Mouse (Mus musculus): Measurements from ENCODE around the gene Arhgap35.

DNA sequence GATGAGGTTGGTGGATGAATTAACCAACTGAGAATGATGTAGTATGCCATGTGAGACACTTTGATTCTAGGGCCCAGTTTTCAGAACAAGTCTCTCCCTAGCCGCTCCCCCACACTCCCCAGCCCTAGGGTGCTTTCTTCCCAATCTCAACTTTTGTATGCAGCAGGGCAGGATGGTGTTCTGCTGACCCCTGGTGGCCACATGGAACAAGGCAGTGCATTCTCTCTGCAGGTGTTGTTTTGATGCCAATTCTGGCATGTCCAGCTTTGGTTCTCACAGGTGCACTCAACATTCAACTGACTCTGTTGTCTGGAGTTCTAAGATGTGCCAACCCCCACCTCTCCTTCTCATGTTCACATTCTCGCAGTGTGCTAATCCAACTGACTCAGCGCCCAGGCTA, 123.0 kb downstream of the Arhgap35 start:
- peak; percentile 88; the same call in 1 of the 2 replicates for TF ChIP-seq CTCF (IDR thresholded peaks at IDR 0.05; ENCODE audit: extremely low read depth, insufficient read depth, insufficient read length, insufficient replicate concordance)
- no peak for TF ChIP-seq POLR2A (IDR thresholded peaks at IDR 0.05; ENCODE audit: low read depth, low read length)
